Mouse (Mus musculus) kidney, postnatal 0 days (tissue): Measurements from ENCODE around the gene Ly9. TPM values are rescaled to one million over a fixed set of nuclear protein-coding genes. Genes with fewer than 3 reads are reported as not detected.

ENCODE experiments used
- ATAC-seq: fragments of 200-750 bp; cut with Nextera tagmentation; replicated peaks from 2 replicates; pipeline ENCODE4 v1.8.0; 2017; ENCODE audit warnings: low read depth, moderate number of reproducible peaks, moderate TSS enrichment, moderate library complexity; ENCODE audit not compliant: low FRiP score
- DNase-seq: peaks from one replicate; pipeline ENCODE4 v3.0.0-alpha.2; 2016; ENCODE audit warnings: low spot score
- H3K27ac ChIP-seq: fragments of 300-500 bp; sonication (generic); 2 replicates; pipeline ENCODE4 v1.5.1; 2014; ENCODE audit warnings: mild to moderate bottlenecking
- H3K27me3 ChIP-seq: fragments of 300-500 bp; sonication (generic); 2 replicates; pipeline ENCODE4 v1.6.1; 2014; ENCODE audit warnings: low read length, mixed read lengths; ENCODE audit not compliant: insufficient read depth
- H3K36me3 ChIP-seq: fragments of 300-500 bp; sonication (generic); 2 replicates; pipeline ENCODE4 v1.6.1; 2014; ENCODE audit warnings: low read length, mixed read lengths; ENCODE audit not compliant: insufficient read depth
- H3K4me1 ChIP-seq: fragments of 300-500 bp; sonication (generic); replicated peaks from 2 replicates; pipeline ENCODE4 v1.6.1; 2014; ENCODE audit warnings: antibody characterized with exemption, low read length, mixed read lengths; ENCODE audit not compliant: insufficient read depth
- H3K4me2 ChIP-seq: fragments of 300-500 bp; sonication (generic); 2 replicates; pipeline ENCODE4 v1.6.1; 2014; ENCODE audit warnings: mild to moderate bottlenecking, low read length, moderate library complexity, mixed read lengths
- H3K4me3 ChIP-seq: fragments of 300-500 bp; sonication (generic); replicated peaks from 2 replicates; pipeline ENCODE4 v1.5.1; 2014; ENCODE audit warnings: low read depth, low read length
- H3K9ac ChIP-seq: fragments of 300-500 bp; sonication (generic); 2 replicates; pipeline ENCODE4 v1.6.1; 2014; ENCODE audit warnings: low read depth, low read length
- H3K9me3 ChIP-seq: fragments of 300-500 bp; sonication (generic); replicated peaks from 2 replicates; pipeline ENCODE4 v1.6.1; 2016; ENCODE audit warnings: low read length, inconsistent platforms, mixed read lengths
- CTCF ChIP-seq: IDR thresholded peaks from 2 replicates; pipeline ENCODE4 v1.5.1; 2016; ENCODE audit warnings: antibody characterized with exemption, low read depth, mild to moderate bottlenecking, moderate library complexity
- WGBS: fragments of 180-500 bp; shearing (Covaris S2); extraction: QIAGEN DNeasy Blood & Tissue Kit; methylation state at CpG from one replicate; pipeline ENCODE4 v1.1.7; 2014; 5-methylcytosine and 5-hydroxymethylcytosine counted together
- polyA plus RNA-seq: library from polyadenylated mRNA; unstranded; fragments of >200 nt; fragmentation: Nextera tagmentation; extraction: Ambion mirVana; gene quantifications from 2 replicates; pipeline ENCODE4 v1.2.1, GENCODE M21; 2015

The Ly9 gene
- 0.17 and 0.24 TPM in 2 replicates for polyA plus RNA-seq

DNA sequence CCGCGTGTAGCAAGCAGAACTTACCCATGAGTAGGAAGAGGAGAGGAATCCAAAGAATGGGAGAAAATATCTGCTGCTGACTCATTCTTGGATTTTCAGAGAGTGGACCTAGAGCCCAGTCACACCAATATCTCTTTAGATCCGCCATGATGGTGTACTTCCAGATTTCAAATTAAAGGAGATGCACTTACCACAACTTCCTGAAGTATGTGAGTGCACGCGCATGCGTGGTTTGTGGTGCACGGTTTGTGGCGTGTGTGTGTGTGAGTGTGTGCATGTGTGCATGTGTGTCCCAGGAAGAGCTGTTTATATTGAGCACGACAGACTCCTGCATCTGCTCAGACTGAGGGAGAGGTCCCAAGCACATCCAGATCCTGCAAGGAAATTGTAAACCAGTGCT, at the start of gene Ly9:
TSS of gene Ly9 (minus strand) at position 235 of the 400 bp plus-strand sequence.
- ATAC-seq: no peak
- Histone ChIP-seq H3K4me2 (no peak within 1 kb of the TSS), H3K27me3 (no peaks in the 10 kb centered on the region), H3K9me3 (no peaks in the 10 kb centered on the region), H3K4me1 (no peaks in the 10 kb centered on the region), H3K36me3 (no peaks in the 10 kb centered on the region), H3K9ac (no peak within 1 kb of the TSS), H3K27ac (no peak within 1 kb of the TSS), H3K4me3 (no peak within 1 kb of the TSS)
- 85% methylated on average over 9 of the region's 9 CpGs for whole genome bisulfite sequencing
- no peak for DNase-seq
- TF ChIP-seq CTCF: no peak

DNA sequence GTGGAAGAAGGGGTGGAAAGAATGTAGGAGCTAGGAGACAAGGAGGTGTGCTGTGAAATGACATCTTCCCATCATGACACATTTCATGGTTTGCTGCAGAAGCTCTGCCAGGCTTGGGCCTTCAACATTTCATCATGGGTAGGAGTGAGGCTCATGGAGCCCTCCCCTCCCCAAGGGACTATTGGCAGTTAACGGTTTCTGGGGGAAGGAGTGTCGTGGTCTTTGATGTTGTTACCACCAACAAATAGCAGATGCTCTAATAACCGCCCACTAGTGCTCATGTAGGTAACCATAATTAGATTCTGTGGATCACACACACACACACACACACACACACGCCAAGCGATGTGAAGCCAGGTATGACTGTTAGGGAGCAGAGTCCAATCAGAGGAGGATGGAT, 45.5 kb upstream of the Ly9 start, which contains the start of gene Slamf7:
TSS of gene Slamf7 (minus strand) at position 302 of the 400 bp plus-strand sequence.
- Histone ChIP-seq H3K4me2 (no peak within 1 kb of the TSS), H3K4me3 (no peak within 1 kb of the TSS), H3K27me3 (no peaks in the 10 kb centered on the region), H3K27ac (no peak within 1 kb of the TSS), H3K36me3 (no peaks in the 10 kb centered on the region), H3K9ac (no peak within 1 kb of the TSS), H3K9me3 (no peaks in the 10 kb centered on the region), H3K4me1 (no peaks in the 10 kb centered on the region)
- no peak for DNase-seq
- 81% methylated on average over 5 of the region's 5 CpGs for WGBS
- TF ChIP-seq CTCF: no peak
- ATAC-seq: no peak

DNA sequence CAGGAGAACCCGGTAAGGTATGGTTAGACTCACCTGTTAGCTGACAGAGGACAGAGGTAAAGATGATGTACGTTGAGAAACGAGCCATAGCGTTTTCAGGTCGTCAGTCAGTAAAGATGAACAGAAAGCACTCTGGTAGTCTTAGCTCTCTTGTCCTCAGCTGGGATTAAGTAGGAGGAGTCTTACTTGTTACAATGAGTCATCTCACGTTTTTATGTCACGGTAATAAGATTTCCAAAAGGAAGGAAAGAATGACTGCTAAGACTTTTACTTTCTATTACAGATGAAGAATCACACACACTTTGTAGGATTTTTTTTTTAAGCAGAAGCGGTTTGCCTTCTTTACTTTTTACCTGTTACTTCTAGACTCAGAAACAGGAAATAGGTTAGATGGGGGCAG, 41.6 kb upstream of the Ly9 start:
- Histone ChIP-seq H3K4me1 (no peaks in the 10 kb centered on the region), H3K9ac (no peak overlapping the region), H3K36me3 (no peaks in the 10 kb centered on the region), H3K4me3 (no peak overlapping the region), H3K9me3 (no peaks in the 10 kb centered on the region), H3K27ac (no peak overlapping the region), H3K27me3 (no peaks in the 10 kb centered on the region), H3K4me2 (no peak overlapping the region)
- 77% methylated on average over 8 of the region's 8 CpGs for WGBS
- DNase-seq (no peak), ATAC-seq (no peak)
- no peak for TF ChIP-seq CTCF

- Histone ChIP-seq H3K9me3 (no peaks in the 10 kb centered on the region), H3K36me3 (no peaks in the 10 kb centered on the region), H3K4me2 (no peak overlapping the region), H3K4me1 (no peaks in the 10 kb centered on the region), H3K9ac (no peak overlapping the region), H3K4me3 (no peak overlapping the region), H3K27ac (no peak overlapping the region), H3K27me3 (no peaks in the 10 kb centered on the region)
- WGBS: 86% methylated on average over 5 of the region's 5 CpGs
- ATAC-seq: no peak
- no peak for DNase-seq
- no peak for TF ChIP-seq CTCF
These were observed 40.5 kb upstream of the Ly9 start for GRCm38 (mm10) chr1:171647716-171648115.

DNA sequence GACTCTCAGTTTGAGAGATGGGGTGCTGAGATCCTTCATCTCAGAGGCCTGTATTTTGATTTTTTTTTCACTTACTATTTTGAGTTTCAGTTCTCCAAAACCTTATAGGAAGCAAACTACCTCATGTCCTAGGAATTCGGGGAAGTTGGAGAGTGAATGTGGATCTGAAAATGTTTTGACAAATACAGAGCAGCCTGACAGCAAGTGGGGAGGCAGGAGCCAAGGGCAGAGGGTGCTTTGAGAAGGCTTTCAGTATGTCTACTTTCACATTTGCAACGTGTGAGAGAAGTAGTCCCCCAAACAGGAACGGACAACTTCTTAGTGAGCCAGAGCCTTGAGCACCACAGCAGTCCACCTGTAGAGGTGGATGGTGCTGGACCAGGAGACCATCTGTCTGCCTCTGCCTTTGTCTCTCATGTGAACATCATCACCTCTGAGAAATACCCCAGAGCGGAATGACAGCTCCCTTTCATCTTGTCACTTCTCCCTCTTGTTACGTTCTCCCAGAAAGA, 39.3 kb upstream of the Ly9 start:
- DNase-seq: no peak
- Histone ChIP-seq H3K4me2 (no peak overlapping the region), H3K36me3 (no peaks in the 10 kb centered on the region), H3K27ac (no peak overlapping the region), H3K27me3 (no peaks in the 10 kb centered on the region), H3K9ac (no peak overlapping the region), H3K4me3 (no peak overlapping the region), H3K9me3 (no peaks in the 10 kb centered on the region), H3K4me1 (no peaks in the 10 kb centered on the region)
- WGBS: 62% methylated on average over 5 of the region's 5 CpGs
- ATAC-seq: no peak
- no peak for TF ChIP-seq CTCF

DNA sequence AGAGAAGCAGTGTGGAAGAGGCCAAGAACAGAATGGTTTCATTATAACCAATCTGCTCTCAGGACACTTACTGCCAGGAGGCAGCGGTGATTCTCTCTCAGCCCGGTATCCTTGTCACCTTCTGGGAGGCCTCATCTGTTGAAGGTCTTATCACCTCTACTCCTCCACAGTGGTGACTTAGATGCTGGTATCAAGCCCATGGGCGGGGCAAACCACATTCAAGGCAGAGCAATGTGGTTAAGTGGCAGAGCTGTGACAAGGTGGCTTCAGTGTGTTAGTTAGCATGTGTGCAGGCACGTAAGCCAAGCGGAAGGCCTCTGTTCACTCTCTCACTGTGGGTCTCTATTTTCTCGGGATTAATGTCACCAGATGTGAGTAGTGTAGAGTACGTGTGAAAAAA, 36.4 kb upstream of the Ly9 start:
- H3K9ac ChIP-seq: no peak overlapping the region
- no peaks in the 10 kb centered on the region for H3K36me3 ChIP-seq
- 76% methylated on average over 7 of the region's 7 CpGs for WGBS
- no peaks in the 10 kb centered on the region for H3K27me3 ChIP-seq
- no peak for TF ChIP-seq CTCF
- DNase-seq (no peak), ATAC-seq (no peak)
- H3K4me2 ChIP-seq: no peak overlapping the region
- no peaks in the 10 kb centered on the region for H3K4me1 ChIP-seq
- no peak overlapping the region for H3K27ac ChIP-seq
- H3K4me3 ChIP-seq: no peak overlapping the region
- no peaks in the 10 kb centered on the region for H3K9me3 ChIP-seq

GRCm38 (mm10) chr1:171640796-171641195, 33.6 kb upstream of the Ly9 start:
- H3K4me2 ChIP-seq: no peak overlapping the region
- DNase-seq: no peak
- no peaks in the 10 kb centered on the region for H3K27me3 ChIP-seq
- H3K4me3 ChIP-seq: no peak overlapping the region
- H3K9ac ChIP-seq: no peak overlapping the region
- no peaks in the 10 kb centered on the region for H3K9me3 ChIP-seq
- H3K36me3 ChIP-seq: no peaks in the 10 kb centered on the region
- WGBS: 92% methylated on average over 6 of the region's 6 CpGs
- no peak for ATAC-seq
- no peak overlapping the region for H3K27ac ChIP-seq
- H3K4me1 ChIP-seq: no peaks in the 10 kb centered on the region
- no peak for TF ChIP-seq CTCF
